Mouse (Mus musculus) ES-E14 (cell line): Measurements from ENCODE around the gene Cebpzos.

Experiments
- CHD2 ChIP-seq: IDR thresholded peaks from 2 replicates; pipeline ENCODE4 v1.6.1; 2014; ENCODE audit warnings: mild to moderate bottlenecking, low read depth, low read length, inconsistent platforms
- HCFC1 ChIP-seq: IDR thresholded peaks from 2 replicates; pipeline ENCODE4 v1.6.1; 2012; ENCODE audit warnings: low read length, inconsistent platforms, borderline replicate concordance; ENCODE audit not compliant: insufficient read depth
- MAFK ChIP-seq: IDR thresholded peaks from 2 replicates; pipeline ENCODE4 v1.6.1; 2014; ENCODE audit warnings: mild to moderate bottlenecking, low read depth, low read length, inconsistent platforms; ENCODE audit not compliant: insufficient read depth
- ZC3H11A ChIP-seq: IDR thresholded peaks from 2 replicates; pipeline ENCODE4 v1.6.1; 2012; ENCODE audit warnings: low read depth, mild to moderate bottlenecking, inconsistent platforms, low read length, borderline replicate concordance

DNA sequence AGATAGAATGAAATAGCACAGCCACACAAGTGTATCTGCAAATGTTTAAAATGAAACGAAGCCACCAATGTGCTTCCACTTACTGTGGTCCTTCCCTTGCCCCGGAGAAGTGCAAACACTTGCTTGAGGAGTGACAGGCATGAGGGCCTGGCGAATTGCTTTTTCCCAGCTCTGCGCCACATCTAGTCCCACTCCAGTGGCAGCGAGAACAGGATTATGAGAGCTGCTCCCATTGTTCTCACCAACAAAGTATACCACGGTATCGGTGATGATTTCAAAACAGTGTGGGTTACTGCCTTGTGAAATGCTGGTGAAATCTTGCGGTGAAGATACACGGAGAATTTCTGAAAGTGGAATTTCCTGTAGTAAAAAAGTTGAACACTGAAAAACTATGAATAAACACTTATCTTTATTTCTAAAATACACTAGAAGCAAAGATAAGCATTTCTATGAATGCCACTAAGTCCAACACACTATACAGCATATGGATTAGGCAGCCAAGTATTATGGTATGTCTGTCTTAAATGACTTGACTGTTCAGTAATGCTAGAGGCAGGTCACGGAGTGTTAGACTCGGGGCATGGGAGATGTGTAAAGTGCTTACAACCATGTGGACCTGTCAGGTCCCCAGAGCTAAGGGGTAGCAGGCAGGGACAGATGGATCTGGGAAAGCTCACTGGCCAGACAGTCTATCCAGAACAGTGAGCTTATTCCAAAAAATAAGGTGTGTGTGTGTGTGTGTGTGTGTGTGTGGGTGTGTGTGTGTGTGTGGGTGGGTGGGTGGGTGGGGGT lies 50.0 kb downstream of the Cebpzos start:
- TF ChIP-seq HCFC1 (no peak), MAFK (no peak), ZC3H11A (no peak), CHD2 (no peak)
